Mouse (Mus musculus) liver, embryonic 11.5 days (tissue): ENCODE data around the gene Tshz3. TPM values are rescaled to one million over a fixed set of nuclear protein-coding genes. Genes with fewer than 3 reads are reported as not detected.

ENCODE experiments used
- ATAC-seq: fragments of 200-750 bp; cut with Nextera tagmentation; replicated peaks from 2 replicates; pipeline ENCODE4 v1.8.0; 2017; ENCODE audit warnings: moderate number of reproducible peaks, mild to moderate bottlenecking, moderate TSS enrichment, moderate library complexity; ENCODE audit not compliant: low FRiP score
- DNase-seq: peaks from one replicate; pipeline ENCODE4 v3.0.0-alpha.2; 2017; ENCODE audit warnings: low spot score
- H3K27ac ChIP-seq: fragments of 300-500 bp; sonication (generic); 2 replicates; pipeline ENCODE4 v1.5.1; 2014; ENCODE audit warnings: mild to moderate bottlenecking, low read depth, low read length, control low read depth
- H3K27me3 ChIP-seq: fragments of 300-500 bp; sonication (generic); replicated peaks from 2 replicates; pipeline ENCODE4 v1.6.1; 2014; ENCODE audit warnings: low read length, mixed read lengths; ENCODE audit not compliant: control insufficient read depth, insufficient read depth
- H3K36me3 ChIP-seq: fragments of 300-500 bp; sonication (generic); 2 replicates; pipeline ENCODE4 v1.6.1; 2014; ENCODE audit warnings: mild to moderate bottlenecking, low read length, moderate library complexity, mixed read lengths; ENCODE audit not compliant: control insufficient read depth, insufficient read depth
- H3K4me1 ChIP-seq: fragments of 300-500 bp; sonication (generic); replicated peaks from 2 replicates; pipeline ENCODE4 v1.6.1; 2014; ENCODE audit warnings: low read length, mixed read lengths; ENCODE audit not compliant: control insufficient read depth, insufficient read depth
- H3K4me2 ChIP-seq: fragments of 300-500 bp; sonication (generic); 2 replicates; pipeline ENCODE4 v1.6.1; 2014; ENCODE audit warnings: mild to moderate bottlenecking, control low read depth, moderate library complexity
- H3K4me3 ChIP-seq: fragments of 300-500 bp; sonication (generic); 2 replicates; pipeline ENCODE4 v1.5.1; 2014; ENCODE audit warnings: low read depth, low read length, control low read depth
- H3K9ac ChIP-seq: fragments of 300-500 bp; sonication (generic); 2 replicates; pipeline ENCODE4 v1.6.1; 2014; ENCODE audit warnings: low read depth, low read length, control low read depth
- H3K9me3 ChIP-seq: fragments of 300-500 bp; sonication (generic); 2 replicates; pipeline ENCODE4 v1.6.1; 2016; ENCODE audit warnings: low read length, inconsistent platforms, mixed read lengths; ENCODE audit not compliant: control insufficient read depth
- WGBS: fragments of 180-500 bp; shearing (Covaris S2); extraction: QIAGEN DNeasy Blood & Tissue Kit; methylation state at CpG from one replicate; pipeline ENCODE4 v1.1.7; 2014; 5-methylcytosine and 5-hydroxymethylcytosine counted together
- polyA plus RNA-seq: library from polyadenylated mRNA; unstranded; fragments of >200 nt; fragmentation: Nextera tagmentation; extraction: Ambion mirVana; gene quantifications from 2 replicates; pipeline ENCODE4 v1.2.1, GENCODE M21; 2014

Gene Tshz3
- 3.3 and 3.7 TPM in 2 replicates for polyA plus RNA-seq

DNA sequence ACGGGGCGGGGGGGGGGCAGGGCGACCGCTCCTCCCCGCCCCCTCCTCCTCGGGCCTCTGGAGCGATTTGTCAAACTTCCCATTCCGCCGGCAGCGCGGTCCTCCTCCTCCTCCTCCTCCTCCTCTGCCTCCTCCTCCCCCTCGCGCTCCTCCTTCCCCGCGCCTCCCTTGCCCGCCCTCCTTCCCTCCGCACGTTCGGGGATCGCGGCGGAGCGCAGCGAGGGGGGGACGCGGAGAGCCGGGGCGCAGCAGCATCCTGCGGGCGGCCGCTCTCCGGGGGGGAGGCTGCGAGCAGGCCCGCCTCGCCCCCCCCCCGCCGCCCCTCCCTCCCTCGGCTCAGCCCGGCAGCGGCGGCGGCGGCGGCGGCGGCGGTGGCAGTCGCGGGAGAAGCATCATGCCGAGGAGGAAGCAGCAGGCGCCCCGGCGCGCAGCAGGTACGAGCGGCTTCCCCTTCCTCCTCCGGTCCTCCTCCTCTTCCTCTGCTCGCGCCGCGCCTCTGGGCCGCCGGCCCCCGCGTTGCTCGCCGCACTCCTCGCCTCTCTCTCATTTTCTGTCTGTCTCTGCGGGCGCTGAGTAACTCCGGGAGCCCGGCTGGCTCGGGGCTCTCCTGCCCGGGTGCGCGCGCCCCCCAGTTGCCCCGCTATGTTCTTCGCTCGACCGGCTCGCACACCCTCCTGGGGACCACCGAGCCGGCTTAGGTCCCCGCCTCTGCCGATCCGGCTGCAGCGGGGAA lies at the start of gene Tshz3:
Gene Tshz3 (plus strand): TSS at position 263 of the 733 bp plus-strand sequence.
- ATAC-seq (peak; percentile 46), DNase-seq (peak; percentile 71)
- Histone ChIP-seq H3K27me3 (peaks cover 76% of the 10 kb centered on the region), H3K4me3 (peak within 1 kb of the TSS; percentile 69), H3K9me3 (no peaks in the 10 kb centered on the region), H3K4me1 (peaks cover 2% of the 10 kb centered on the region; the same call in 1 of the 2 replicates), H3K9ac (peak within 1 kb of the TSS; percentile 63), H3K36me3 (no peaks in the 10 kb centered on the region), H3K27ac (peak within 1 kb of the TSS; percentile 80), H3K4me2 (peak within 1 kb of the TSS; percentile 90)
- WGBS, result 0% methylated on average over 34 of the region's 88 CpGs

- 81% methylated on average over 4 of the region's 4 CpGs for WGBS
- Histone ChIP-seq H3K27me3 (no peaks in the 10 kb centered on the region), H3K9me3 (no peaks in the 10 kb centered on the region), H3K4me2 (no peak overlapping the region), H3K27ac (no peak overlapping the region), H3K36me3 (no peaks in the 10 kb centered on the region), H3K9ac (no peak overlapping the region), H3K4me3 (no peak overlapping the region), H3K4me1 (no peaks in the 10 kb centered on the region)
- ATAC-seq (no peak), DNase-seq (no peak)
These were observed 42.0 kb upstream of the Tshz3 start for GRCm38 (mm10) chr7:36655931-36656330.

- Histone ChIP-seq H3K36me3 (no peaks in the 10 kb centered on the region), H3K9me3 (no peaks in the 10 kb centered on the region), H3K9ac (no peak overlapping the region), H3K4me3 (no peak overlapping the region), H3K4me2 (no peak overlapping the region), H3K27ac (no peak overlapping the region), H3K4me1 (no peaks in the 10 kb centered on the region), H3K27me3 (no peaks in the 10 kb centered on the region)
- DNase-seq (no peak), ATAC-seq (no peak)
These were observed 41.5 kb upstream of the Tshz3 start for GRCm38 (mm10) chr7:36656401-36656800.

DNA sequence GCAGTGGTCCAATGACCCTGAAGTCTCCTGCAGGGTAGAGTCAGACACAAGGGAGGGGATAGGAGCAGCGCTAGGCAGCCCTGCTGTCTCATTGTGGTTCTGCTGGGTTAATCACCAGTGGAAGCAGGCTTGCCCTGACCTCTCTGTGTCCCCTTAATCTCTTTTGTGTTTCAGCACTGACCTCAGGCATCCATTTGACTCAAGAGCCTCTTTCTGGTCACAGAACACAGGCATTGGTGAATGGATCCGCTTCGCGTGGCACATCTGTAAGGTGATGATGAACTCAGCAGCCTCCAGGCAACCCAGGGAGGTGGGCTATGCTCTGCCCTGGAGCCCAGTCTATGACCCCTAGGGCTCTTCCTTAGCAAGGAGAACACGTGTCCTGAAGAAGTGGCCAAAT lies 39.6 kb upstream of the Tshz3 start:
- no peaks in the 10 kb centered on the region for H3K27me3 ChIP-seq
- no peaks in the 10 kb centered on the region for H3K36me3 ChIP-seq
- no peak overlapping the region for H3K27ac ChIP-seq
- ATAC-seq (no peak), DNase-seq (no peak)
- H3K9me3 ChIP-seq, result no peaks in the 10 kb centered on the region
- no peak overlapping the region for H3K4me2 ChIP-seq
- no peak overlapping the region for H3K4me3 ChIP-seq
- no peak overlapping the region for H3K9ac ChIP-seq
- 67% methylated on average over 5 of the region's 5 CpGs for WGBS
- H3K4me1 ChIP-seq, result no peaks in the 10 kb centered on the region

DNA sequence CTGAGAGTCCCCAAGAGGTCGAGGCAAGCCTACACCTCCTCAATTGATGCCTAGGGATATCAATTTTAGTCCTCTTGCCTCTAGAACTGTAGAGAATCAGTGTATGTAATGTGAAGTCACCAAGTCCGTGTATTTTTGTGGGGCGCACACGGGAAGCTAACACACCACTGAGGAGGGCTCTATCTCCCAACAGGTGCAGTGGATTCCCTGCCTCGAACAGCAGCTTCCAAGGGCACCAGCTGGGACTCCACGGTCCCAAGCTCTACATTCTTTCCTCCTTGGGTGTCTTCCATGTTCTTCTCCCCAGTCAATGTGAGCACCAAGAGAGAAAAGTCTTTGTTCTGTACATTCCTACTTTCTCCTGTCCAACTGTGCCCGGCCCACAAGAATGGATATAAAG lies 38.7 kb upstream of the Tshz3 start:
- H3K4me1 ChIP-seq, result no peaks in the 10 kb centered on the region
- no peak overlapping the region for H3K27ac ChIP-seq
- H3K36me3 ChIP-seq, result no peaks in the 10 kb centered on the region
- H3K9me3 ChIP-seq, result no peaks in the 10 kb centered on the region
- DNase-seq, result no peak
- H3K27me3 ChIP-seq, result no peaks in the 10 kb centered on the region
- H3K9ac ChIP-seq, result no peak overlapping the region
- no peak overlapping the region for H3K4me2 ChIP-seq
- WGBS, result 82% methylated on average over 7 of the region's 7 CpGs
- ATAC-seq, result no peak
- no peak overlapping the region for H3K4me3 ChIP-seq

- no peak overlapping the region for H3K4me2 ChIP-seq
- ATAC-seq (no peak), DNase-seq (no peak)
- 62% methylated on average over 9 of the region's 9 CpGs for WGBS
- H3K4me1 ChIP-seq, result no peaks in the 10 kb centered on the region
- H3K9ac ChIP-seq, result no peak overlapping the region
- no peaks in the 10 kb centered on the region for H3K27me3 ChIP-seq
- H3K27ac ChIP-seq, result no peak overlapping the region
- H3K9me3 ChIP-seq, result no peaks in the 10 kb centered on the region
- no peaks in the 10 kb centered on the region for H3K36me3 ChIP-seq
- H3K4me3 ChIP-seq, result no peak overlapping the region
These were observed 37.3 kb upstream of the Tshz3 start for GRCm38 (mm10) chr7:36660654-36661053.

GRCm38 (mm10) chr7:36663431-36663830 lies 34.5 kb upstream of the Tshz3 start:
- ATAC-seq, result no peak
- H3K4me1 ChIP-seq, result no peaks in the 10 kb centered on the region
- H3K4me2 ChIP-seq, result no peak overlapping the region
- H3K9me3 ChIP-seq, result no peaks in the 10 kb centered on the region
- no peaks in the 10 kb centered on the region for H3K27me3 ChIP-seq
- H3K4me3 ChIP-seq, result no peak overlapping the region
- no peaks in the 10 kb centered on the region for H3K36me3 ChIP-seq
- H3K27ac ChIP-seq, result no peak overlapping the region
- whole genome bisulfite sequencing, result 82% methylated on average over 7 of the region's 7 CpGs
- no peak for DNase-seq
- no peak overlapping the region for H3K9ac ChIP-seq

DNA sequence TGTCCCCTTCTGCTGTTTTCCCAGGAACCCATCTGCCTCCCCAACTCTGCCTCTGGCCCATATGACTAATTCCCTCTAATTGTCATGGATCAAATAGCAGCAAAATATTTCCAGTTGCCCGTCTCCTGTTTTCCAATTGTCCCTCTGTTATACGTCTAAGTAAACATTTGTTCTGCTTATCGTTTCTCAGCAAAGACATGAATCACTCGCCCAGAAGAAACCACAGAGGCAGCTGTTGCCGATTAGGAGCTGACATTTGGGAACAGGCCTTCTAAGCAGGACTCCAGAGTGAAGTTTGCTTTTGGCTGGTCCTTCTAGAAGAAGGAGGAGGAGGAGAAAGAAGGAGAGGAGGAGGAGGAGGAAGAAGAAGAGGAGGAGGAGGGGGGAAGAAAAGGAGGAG lies 30.2 kb upstream of the Tshz3 start:
- H3K4me3 ChIP-seq, result no peak overlapping the region
- H3K27me3 ChIP-seq, result no peaks in the 10 kb centered on the region
- DNase-seq, result no peak
- no peaks in the 10 kb centered on the region for H3K9me3 ChIP-seq
- no peaks in the 10 kb centered on the region for H3K36me3 ChIP-seq
- H3K4me1 ChIP-seq, result no peaks in the 10 kb centered on the region
- no peak overlapping the region for H3K9ac ChIP-seq
- H3K27ac ChIP-seq, result no peak overlapping the region
- H3K4me2 ChIP-seq, result no peak overlapping the region
- ATAC-seq, result no peak
- 19% methylated on average over 5 of the region's 5 CpGs for WGBS

DNA sequence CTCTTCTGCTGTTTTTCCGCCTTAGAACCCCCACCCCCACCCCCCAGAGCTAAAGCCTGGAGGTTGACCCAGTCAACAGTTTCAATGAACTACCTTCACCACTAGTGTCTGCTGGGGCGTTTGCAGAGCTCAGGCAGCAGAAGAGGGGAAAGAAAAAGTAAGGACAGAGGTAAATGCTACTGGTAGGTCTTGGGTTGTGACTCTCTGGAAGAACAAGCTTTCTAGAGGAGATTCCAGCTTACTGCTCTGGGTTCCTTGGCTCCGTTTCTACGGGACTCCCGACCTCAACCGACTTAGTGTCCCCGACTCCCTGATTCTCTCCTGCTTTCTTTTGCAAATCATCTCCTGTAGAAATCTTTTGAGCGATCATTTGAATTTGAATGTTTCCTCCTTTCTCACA lies 19.9 kb upstream of the Tshz3 start:
- 21% methylated on average over 8 of the region's 8 CpGs for WGBS
- ATAC-seq, result no peak
- DNase-seq, result no peak
- Histone ChIP-seq H3K9ac (no peak overlapping the region), H3K9me3 (no peaks in the 10 kb centered on the region), H3K27me3 (peaks cover 35% of the 10 kb centered on the region), H3K4me2 (no peak overlapping the region), H3K27ac (no peak overlapping the region), H3K4me1 (no peaks in the 10 kb centered on the region), H3K4me3 (no peak overlapping the region), H3K36me3 (no peaks in the 10 kb centered on the region)
